Mouse (Mus musculus) heart, embryonic 12.5 days (tissue): Measurements from ENCODE around the gene Rab3a. TPM values are rescaled to one million over a fixed set of nuclear protein-coding genes. Genes with fewer than 3 reads are reported as not detected.

ENCODE experiments used
- ATAC-seq: fragments of 200-750 bp; cut with Nextera tagmentation; 2 replicates; pipeline ENCODE4 v1.8.0; 2017; ENCODE audit warnings: moderate TSS enrichment, moderate library complexity; ENCODE audit not compliant: insufficient number of reproducible peaks, low FRiP score
- H3K27ac ChIP-seq: fragments of 300-500 bp; sonication (generic); 2 replicates; pipeline ENCODE4 v1.5.1; 2016; ENCODE audit warnings: mild to moderate bottlenecking, moderate library complexity; ENCODE audit not compliant: poor library complexity, severe bottlenecking
- H3K27me3 ChIP-seq: fragments of 300-500 bp; sonication (generic); replicated peaks from 2 replicates; pipeline ENCODE4 v1.6.1; 2016; ENCODE audit warnings: mild to moderate bottlenecking, moderate library complexity
- H3K36me3 ChIP-seq: fragments of 300-500 bp; sonication (generic); 2 replicates; pipeline ENCODE4 v1.6.1; 2016; ENCODE audit warnings: mild to moderate bottlenecking, moderate library complexity
- H3K4me1 ChIP-seq: fragments of 300-500 bp; sonication (generic); replicated peaks from 2 replicates; pipeline ENCODE4 v1.6.1; 2016; ENCODE audit warnings: mild to moderate bottlenecking
- H3K4me2 ChIP-seq: fragments of 300-500 bp; sonication (generic); 2 replicates; pipeline ENCODE4 v1.6.1; 2016; ENCODE audit warnings: mild to moderate bottlenecking, moderate library complexity
- H3K4me3 ChIP-seq: fragments of 300-500 bp; sonication (generic); 2 replicates; pipeline ENCODE4 v1.5.1; 2016; ENCODE audit warnings: mild to moderate bottlenecking
- H3K9ac ChIP-seq: fragments of 300-500 bp; sonication (generic); 2 replicates; pipeline ENCODE4 v1.6.1; 2016; ENCODE audit warnings: mild to moderate bottlenecking, moderate library complexity
- H3K9me3 ChIP-seq: fragments of 300-500 bp; sonication (generic); replicated peaks from 2 replicates; pipeline ENCODE4 v1.6.1; 2016; ENCODE audit warnings: mild to moderate bottlenecking, moderate library complexity
- WGBS: fragments of 180-500 bp; shearing (Covaris S2); methylation state at CpG from one replicate; pipeline ENCODE4 v1.1.7; 2016; 5-methylcytosine and 5-hydroxymethylcytosine counted together
- polyA plus RNA-seq: library from polyadenylated mRNA; unstranded; fragments of >200 nt; fragmentation: Nextera tagmentation; extraction: Ambion mirVana; gene quantifications from 2 replicates; pipeline ENCODE4 v1.2.1, GENCODE M21; 2016

The Rab3a gene
- 19.1 and 19.2 TPM in 2 replicates for polyA plus RNA-seq

GRCm38 (mm10) chr8:70754043-70754870, at the start of gene Rab3a:
Gene Rab3a (plus strand): TSS chr8:70754679.
- H3K36me3 ChIP-seq: peaks cover 29% of the 10 kb centered on the region
- peak within 1 kb of the TSS; percentile 75 for H3K27ac ChIP-seq
- 8% methylated on average over 37 of the region's 37 CpGs for WGBS
- no peaks in the 10 kb centered on the region for H3K9me3 ChIP-seq
- H3K4me1 ChIP-seq: peaks cover 35% of the 10 kb centered on the region
- H3K4me3 ChIP-seq: peak within 1 kb of the TSS; percentile 73
- ATAC-seq: peak; percentile 96
- peak within 1 kb of the TSS; percentile 99 for H3K4me2 ChIP-seq
- H3K9ac ChIP-seq: peak within 1 kb of the TSS; percentile 89
- peaks cover 18% of the 10 kb centered on the region for H3K27me3 ChIP-seq

- 84% methylated on average over 14 of the region's 14 CpGs for WGBS
- H3K4me2 ChIP-seq: no peak overlapping the region
These were observed 46.2 kb upstream of the Rab3a start for GRCm38 (mm10) chr8:70708281-70708680.

GRCm38 (mm10) chr8:70709794-70710193, 44.7 kb upstream of the Rab3a start:
- no peak for ATAC-seq
- no peak overlapping the region for H3K4me3 ChIP-seq
- WGBS: 89% methylated on average over 9 of the region's 9 CpGs
- H3K27me3 ChIP-seq: no peaks in the 10 kb centered on the region; the same call in 1 of the 2 replicates
- H3K36me3 ChIP-seq: no peaks in the 10 kb centered on the region
- H3K9me3 ChIP-seq: no peaks in the 10 kb centered on the region
- H3K9ac ChIP-seq: no peak overlapping the region
- H3K27ac ChIP-seq: no peak overlapping the region
- no peak overlapping the region for H3K4me2 ChIP-seq
- H3K4me1 ChIP-seq: no peaks in the 10 kb centered on the region

More at GRCm38 (mm10) chr8:70708281-70708680, 46.2 kb upstream of the Rab3a start:
- no peak for ATAC-seq
- no peak overlapping the region for H3K9ac ChIP-seq
- peaks cover 6% of the 10 kb centered on the region for H3K36me3 ChIP-seq
- H3K27ac ChIP-seq: no peak overlapping the region
- H3K27me3 ChIP-seq: no peaks in the 10 kb centered on the region; the same call in 1 of the 2 replicates
- H3K9me3 ChIP-seq: no peaks in the 10 kb centered on the region
- no peak overlapping the region for H3K4me3 ChIP-seq
- H3K4me1 ChIP-seq: no peaks in the 10 kb centered on the region

- Histone ChIP-seq H3K4me3 (no peak overlapping the region), H3K4me2 (no peak overlapping the region), H3K36me3 (no peaks in the 10 kb centered on the region), H3K4me1 (no peaks in the 10 kb centered on the region), H3K27me3 (peaks cover under 1% of the 10 kb centered on the region; the same call in 1 of the 2 replicates), H3K27ac (no peak overlapping the region), H3K9me3 (no peaks in the 10 kb centered on the region), H3K9ac (no peak overlapping the region)
- no peak for ATAC-seq
- WGBS: 93% methylated on average over 1 of the region's 1 CpGs
These were observed 44.2 kb upstream of the Rab3a start for GRCm38 (mm10) chr8:70710296-70710695.

- Histone ChIP-seq H3K27me3 (peaks cover 5% of the 10 kb centered on the region), H3K4me2 (no peak overlapping the region), H3K9me3 (no peaks in the 10 kb centered on the region), H3K4me3 (no peak overlapping the region), H3K36me3 (no peaks in the 10 kb centered on the region), H3K27ac (no peak overlapping the region), H3K9ac (no peak overlapping the region), H3K4me1 (no peaks in the 10 kb centered on the region)
- no peak for ATAC-seq
- WGBS: 79% methylated on average over 11 of the region's 11 CpGs
These were observed 43.4 kb upstream of the Rab3a start for GRCm38 (mm10) chr8:70711041-70711440.

GRCm38 (mm10) chr8:70713991-70714390, 40.5 kb upstream of the Rab3a start:
- Histone ChIP-seq H3K27me3 (peaks cover 28% of the 10 kb centered on the region), H3K36me3 (no peaks in the 10 kb centered on the region), H3K9me3 (no peaks in the 10 kb centered on the region), H3K4me1 (no peaks in the 10 kb centered on the region), H3K4me3 (no peak overlapping the region), H3K4me2 (no peak overlapping the region), H3K27ac (no peak overlapping the region), H3K9ac (no peak overlapping the region)
- ATAC-seq: no peak
- 73% methylated on average over 7 of the region's 7 CpGs for WGBS

GRCm38 (mm10) chr8:70715086-70715485, 39.4 kb upstream of the Rab3a start:
- H3K9ac ChIP-seq: no peak overlapping the region
- WGBS: 41% methylated on average over 2 of the region's 2 CpGs
- H3K9me3 ChIP-seq: no peaks in the 10 kb centered on the region
- peaks cover 34% of the 10 kb centered on the region for H3K27me3 ChIP-seq
- H3K4me3 ChIP-seq: no peak overlapping the region
- H3K36me3 ChIP-seq: no peaks in the 10 kb centered on the region
- no peak overlapping the region for H3K4me2 ChIP-seq
- no peak overlapping the region for H3K27ac ChIP-seq
- ATAC-seq: no peak
- H3K4me1 ChIP-seq: no peaks in the 10 kb centered on the region

GRCm38 (mm10) chr8:70716521-70717400, 37.7 kb upstream of the Rab3a start:
- H3K9me3 ChIP-seq: no peaks in the 10 kb centered on the region
- H3K4me2 ChIP-seq: no peak overlapping the region
- no peaks in the 10 kb centered on the region for H3K4me1 ChIP-seq
- H3K36me3 ChIP-seq: no peaks in the 10 kb centered on the region
- ATAC-seq: no peak
- no peak overlapping the region for H3K4me3 ChIP-seq
- no peak overlapping the region for H3K27ac ChIP-seq
- peaks cover 39% of the 10 kb centered on the region for H3K27me3 ChIP-seq
- 78% methylated on average over 40 of the region's 40 CpGs for WGBS
- no peak overlapping the region for H3K9ac ChIP-seq

- peak; percentile 43; the same call in 1 of the 2 replicates for ATAC-seq
- no peak within 1 kb of the TSS for H3K9ac ChIP-seq
- 3% methylated on average over 19 of the region's 19 CpGs for WGBS
- peaks cover 43% of the 10 kb centered on the region for H3K27me3 ChIP-seq
- H3K4me2 ChIP-seq: no peak within 1 kb of the TSS
- no peaks in the 10 kb centered on the region for H3K4me1 ChIP-seq
- H3K36me3 ChIP-seq: no peaks in the 10 kb centered on the region
- H3K4me3 ChIP-seq: no peak within 1 kb of the TSS
- no peak within 1 kb of the TSS for H3K27ac ChIP-seq
- H3K9me3 ChIP-seq: no peaks in the 10 kb centered on the region
These were observed 36.2 kb upstream of the Rab3a start, which contains the start of gene Gm3336 for GRCm38 (mm10) chr8:70718297-70718696. Gene Gm3336 (plus strand): TSS chr8:70718543.

- Histone ChIP-seq H3K27me3 (peaks cover 52% of the 10 kb centered on the region), H3K27ac (no peak overlapping the region), H3K36me3 (no peaks in the 10 kb centered on the region), H3K4me1 (no peaks in the 10 kb centered on the region), H3K4me2 (no peak overlapping the region), H3K9ac (no peak overlapping the region), H3K9me3 (no peaks in the 10 kb centered on the region), H3K4me3 (no peak overlapping the region)
- WGBS: 61% methylated on average over 9 of the region's 9 CpGs
- no peak for ATAC-seq
These were observed 34.6 kb upstream of the Rab3a start for GRCm38 (mm10) chr8:70719796-70720270.

- H3K4me2 ChIP-seq: no peak overlapping the region
- ATAC-seq: no peak
- no peak overlapping the region for H3K27ac ChIP-seq
- H3K9me3 ChIP-seq: no peaks in the 10 kb centered on the region
- WGBS: 4% methylated on average over 3 of the region's 3 CpGs
- peaks cover 54% of the 10 kb centered on the region for H3K27me3 ChIP-seq
- no peaks in the 10 kb centered on the region for H3K36me3 ChIP-seq
- no peak overlapping the region for H3K9ac ChIP-seq
- no peaks in the 10 kb centered on the region for H3K4me1 ChIP-seq
- H3K4me3 ChIP-seq: no peak overlapping the region
These were observed 33.7 kb upstream of the Rab3a start for GRCm38 (mm10) chr8:70720739-70721138.
